Mouse (Mus musculus): ENCODE data around the gene Wfdc18. TPM values are rescaled to one million over a fixed set of nuclear protein-coding genes. Genes with fewer than 3 reads are reported as not detected.

Gene Wfdc18
- polyA plus RNA-seq, 1 experiment from 2014 or later, result 5.6 TPM

- Histone ChIP-seq H3K4me2 (ENCODE audit: low read length) (no peak overlapping the region), H3K9ac (ENCODE audit: low read length) (no peak overlapping the region), H3K27ac (replicated peaks in 1 of 2; ENCODE audit: control insufficient read depth in 1 of 2, insufficient read depth in 1 of 2, low read depth in 2 of 2, low read length in 2 of 2) (no peak overlapping the region), H3K9me3 (ENCODE audit: control insufficient read depth, low read length) (no peaks in the 10 kb centered on the region), H3K4me1 (ENCODE audit: control insufficient read depth in 2 of 2, insufficient read depth in 2 of 2, low read length in 2 of 2) (no peaks in the 10 kb centered on the region), H3K36me3 (ENCODE audit: control insufficient read depth, insufficient read depth, low read length) (no peaks in the 10 kb centered on the region), H3K27me3 (ENCODE audit: control insufficient read depth, insufficient read depth, low read length) (no peaks in the 10 kb centered on the region), H3K4me3 (ENCODE audit: control insufficient read depth in 1 of 2, insufficient read depth in 1 of 2, low read depth in 1 of 2, low read length in 2 of 2) (no peak overlapping the region)
- WGBS, result 81% methylated on average over 5 of the region's 5 CpGs
- ATAC-seq (ENCODE audit: insufficient number of reproducible peaks, insufficient read depth, low FRiP score, low read depth), result no peak
These were observed 868 bp downstream of the Wfdc18 start for GRCm38 (mm10) chr11:83709683-83710082.

- no peak overlapping the region for H3K9ac ChIP-seq (ENCODE audit: low read length)
- H3K4me2 ChIP-seq (ENCODE audit: low read length), result no peak overlapping the region
- H3K4me1 ChIP-seq (ENCODE audit: control insufficient read depth in 2 of 2, insufficient read depth in 2 of 2, low read length in 2 of 2), result no peaks in the 10 kb centered on the region
- no peaks in the 10 kb centered on the region for H3K36me3 ChIP-seq (ENCODE audit: control insufficient read depth, insufficient read depth, low read length)
- H3K4me3 ChIP-seq (ENCODE audit: control insufficient read depth in 1 of 2, insufficient read depth in 1 of 2, low read depth in 1 of 2, low read length in 2 of 2), result no peak overlapping the region
- H3K9me3 ChIP-seq (ENCODE audit: control insufficient read depth, low read length), result no peaks in the 10 kb centered on the region
- no peak for ATAC-seq (ENCODE audit: insufficient number of reproducible peaks, insufficient read depth, low FRiP score, low read depth)
- H3K27me3 ChIP-seq (ENCODE audit: control insufficient read depth, insufficient read depth, low read length), result no peaks in the 10 kb centered on the region
- H3K27ac ChIP-seq (replicated peaks in 1 of 2; ENCODE audit: control insufficient read depth in 1 of 2, insufficient read depth in 1 of 2, low read depth in 2 of 2, low read length in 2 of 2), result no peak overlapping the region
- WGBS, result 63% methylated on average over 1 of the region's 1 CpGs
These were observed 3.9 kb downstream of the Wfdc18 start for GRCm38 (mm10) chr11:83712671-83713070.

- no peak overlapping the region for H3K27ac ChIP-seq (replicated peaks in 1 of 2; ENCODE audit: control insufficient read depth in 1 of 2, insufficient read depth in 1 of 2, low read depth in 2 of 2, low read length in 2 of 2)
- no peak for ATAC-seq (ENCODE audit: insufficient number of reproducible peaks, insufficient read depth, low FRiP score, low read depth)
- no peaks in the 10 kb centered on the region for H3K9me3 ChIP-seq (ENCODE audit: control insufficient read depth, low read length)
- no peak overlapping the region for H3K4me3 ChIP-seq (ENCODE audit: control insufficient read depth in 1 of 2, insufficient read depth in 1 of 2, low read depth in 1 of 2, low read length in 2 of 2)
- H3K4me1 ChIP-seq (ENCODE audit: control insufficient read depth in 2 of 2, insufficient read depth in 2 of 2, low read length in 2 of 2), result no peaks in the 10 kb centered on the region
- H3K27me3 ChIP-seq (ENCODE audit: control insufficient read depth, insufficient read depth, low read length), result no peaks in the 10 kb centered on the region
- no peak overlapping the region for H3K9ac ChIP-seq (ENCODE audit: low read length)
- H3K36me3 ChIP-seq (ENCODE audit: control insufficient read depth, insufficient read depth, low read length), result no peaks in the 10 kb centered on the region
- 72% methylated on average over 2 of the region's 2 CpGs for WGBS
- H3K4me2 ChIP-seq (ENCODE audit: low read length), result no peak overlapping the region
These were observed 5.1 kb downstream of the Wfdc18 start for GRCm38 (mm10) chr11:83713925-83714324.

- ATAC-seq (ENCODE audit: insufficient number of reproducible peaks, insufficient read depth, low FRiP score, low read depth), result no peak
- no peaks in the 10 kb centered on the region for H3K36me3 ChIP-seq (ENCODE audit: control insufficient read depth, insufficient read depth, low read length)
- 79% methylated on average over 6 of the region's 6 CpGs for WGBS
These were observed 8.3 kb downstream of the Wfdc18 start for GRCm38 (mm10) chr11:83717042-83717665.

GRCm38 (mm10) chr11:83720766-83721165, 12.0 kb downstream of the Wfdc18 start:
- no peaks in the 10 kb centered on the region for H3K9me3 ChIP-seq (ENCODE audit: control insufficient read depth, low read length)

More at GRCm38 (mm10) chr11:83717042-83717665, 8.3 kb downstream of the Wfdc18 start:
- Histone ChIP-seq H3K4me3 (ENCODE audit: control insufficient read depth in 1 of 2, insufficient read depth in 1 of 2, low read depth in 1 of 2, low read length in 2 of 2) (no peak overlapping the region), H3K27ac (replicated peaks in 1 of 2; ENCODE audit: control insufficient read depth in 1 of 2, insufficient read depth in 1 of 2, low read depth in 2 of 2, low read length in 2 of 2) (no peak overlapping the region), H3K27me3 (ENCODE audit: control insufficient read depth, insufficient read depth, low read length) (0 out of 2 replicates have a peak, but pooled peaks cover 3% of the 10 kb centered on the region), H3K4me1 (ENCODE audit: control insufficient read depth in 2 of 2, insufficient read depth in 2 of 2, low read length in 2 of 2) (no peaks in the 10 kb centered on the region), H3K4me2 (ENCODE audit: low read length) (no peak overlapping the region), H3K9ac (ENCODE audit: low read length) (no peak overlapping the region), H3K9me3 (ENCODE audit: control insufficient read depth, low read length) (no peaks in the 10 kb centered on the region)

GRCm38 (mm10) chr11:83728757-83729432, 20.1 kb downstream of the Wfdc18 start:
- Histone ChIP-seq H3K9ac (ENCODE audit: low read length) (no peak overlapping the region), H3K4me1 (ENCODE audit: control insufficient read depth in 2 of 2, insufficient read depth in 2 of 2, low read length in 2 of 2) (no peaks in the 10 kb centered on the region), H3K4me2 (ENCODE audit: low read length) (no peak overlapping the region), H3K4me3 (ENCODE audit: control insufficient read depth in 1 of 2, insufficient read depth in 1 of 2, low read depth in 1 of 2, low read length in 2 of 2) (no peak overlapping the region), H3K27me3 (ENCODE audit: control insufficient read depth, insufficient read depth, low read length) (no peaks in the 10 kb centered on the region), H3K36me3 (ENCODE audit: control insufficient read depth, insufficient read depth, low read length) (no peaks in the 10 kb centered on the region), H3K9me3 (ENCODE audit: control insufficient read depth, low read length) (peaks cover 3% of the 10 kb centered on the region), H3K27ac (replicated peaks in 1 of 2; ENCODE audit: control insufficient read depth in 1 of 2, insufficient read depth in 1 of 2, low read depth in 2 of 2, low read length in 2 of 2) (no peak overlapping the region)
- no peak for ATAC-seq (ENCODE audit: insufficient number of reproducible peaks, insufficient read depth, low FRiP score, low read depth)
- WGBS, result 50% methylated on average over 3 of the region's 3 CpGs

More at GRCm38 (mm10) chr11:83720766-83721165, 12.0 kb downstream of the Wfdc18 start:
- no peaks in the 10 kb centered on the region for H3K36me3 ChIP-seq (ENCODE audit: control insufficient read depth, insufficient read depth, low read length)
- no peak overlapping the region for H3K9ac ChIP-seq (ENCODE audit: low read length)
- H3K4me1 ChIP-seq (ENCODE audit: control insufficient read depth in 2 of 2, insufficient read depth in 2 of 2, low read length in 2 of 2), result no peaks in the 10 kb centered on the region
- H3K27me3 ChIP-seq (ENCODE audit: control insufficient read depth, insufficient read depth, low read length), result 0 out of 2 replicates have a peak, but pooled peaks cover 5% of the 10 kb centered on the region
- H3K27ac ChIP-seq (replicated peaks in 1 of 2; ENCODE audit: control insufficient read depth in 1 of 2, insufficient read depth in 1 of 2, low read depth in 2 of 2, low read length in 2 of 2), result no peak overlapping the region
- H3K4me3 ChIP-seq (ENCODE audit: control insufficient read depth in 1 of 2, insufficient read depth in 1 of 2, low read depth in 1 of 2, low read length in 2 of 2), result no peak overlapping the region
- no peak overlapping the region for H3K4me2 ChIP-seq (ENCODE audit: low read length)
- ATAC-seq (ENCODE audit: insufficient number of reproducible peaks, insufficient read depth, low FRiP score, low read depth), result no peak

GRCm38 (mm10) chr11:83731116-83731515, 22.3 kb downstream of the Wfdc18 start:
- ATAC-seq (ENCODE audit: insufficient number of reproducible peaks, insufficient read depth, low FRiP score, low read depth), result no peak
- H3K36me3 ChIP-seq (ENCODE audit: control insufficient read depth, insufficient read depth, low read length), result no peaks in the 10 kb centered on the region
- no peak overlapping the region for H3K9ac ChIP-seq (ENCODE audit: low read length)
- H3K27ac ChIP-seq (replicated peaks in 1 of 2; ENCODE audit: control insufficient read depth in 1 of 2, insufficient read depth in 1 of 2, low read depth in 2 of 2, low read length in 2 of 2), result no peak overlapping the region
- H3K27me3 ChIP-seq (ENCODE audit: control insufficient read depth, insufficient read depth, low read length), result no peaks in the 10 kb centered on the region
- H3K4me2 ChIP-seq (ENCODE audit: low read length), result no peak overlapping the region
- no peaks in the 10 kb centered on the region for H3K4me1 ChIP-seq (ENCODE audit: control insufficient read depth in 2 of 2, insufficient read depth in 2 of 2, low read length in 2 of 2)
- no peak overlapping the region for H3K4me3 ChIP-seq (ENCODE audit: control insufficient read depth in 1 of 2, insufficient read depth in 1 of 2, low read depth in 1 of 2, low read length in 2 of 2)
- H3K9me3 ChIP-seq (ENCODE audit: control insufficient read depth, low read length), result peaks cover 4% of the 10 kb centered on the region
- WGBS, result 67% methylated on average over 1 of the region's 1 CpGs
